Mouse (Mus musculus): ENCODE data around the gene Ireb2. TPM values are rescaled to one million over a fixed set of nuclear protein-coding genes. Genes with fewer than 3 reads are reported as not detected.
"Not testable (repeated sequence)": the region's sequence is repeated elsewhere in the genome, so short reads cannot be mapped to it uniquely, and the experiment has no call there.

The Ireb2 gene
- polyA plus RNA-seq, 1 experiment from 2014 or later: 42.9 TPM

DNA sequence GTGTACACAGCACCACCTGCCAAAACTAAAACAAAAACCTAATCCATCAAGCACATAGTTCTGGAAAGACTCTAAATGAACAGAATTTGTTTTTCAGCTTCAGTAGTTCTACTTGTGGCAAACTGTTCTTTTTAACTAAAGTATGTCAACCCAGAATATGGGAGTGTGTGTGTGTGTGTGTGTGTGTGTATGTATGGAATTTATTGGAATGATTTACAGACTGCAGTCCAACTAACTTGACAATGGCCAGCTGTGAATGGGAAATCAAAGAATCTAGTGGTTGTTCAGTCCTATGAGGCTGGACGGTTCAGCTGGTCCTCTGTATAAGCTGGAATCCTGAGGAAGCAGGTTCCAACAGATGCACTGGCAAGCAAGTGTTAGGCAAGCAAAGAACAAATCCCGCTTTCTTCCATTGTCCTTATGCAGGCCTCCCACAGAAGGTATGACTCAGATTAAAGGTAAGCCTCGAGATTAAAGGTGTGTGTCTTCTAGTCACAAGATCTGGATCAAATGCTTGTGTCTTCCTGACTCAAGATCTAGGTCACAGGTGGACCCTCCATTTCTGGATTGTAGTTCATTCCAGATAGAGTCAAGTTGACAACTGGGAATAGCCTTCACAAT lies 18.9 kb upstream of the Ireb2 start:
- no peaks in the 10 kb centered on the region for H3K9me3 ChIP-seq
- H3K4me3 ChIP-seq: no peak overlapping the region
- no peaks in the 10 kb centered on the region for H3K27me3 ChIP-seq
- H3K27ac ChIP-seq (replicated peaks): no peak overlapping the region
- WGBS: 72% methylated on average over 3 of the region's 3 CpGs
- H3K36me3 ChIP-seq: no peaks in the 10 kb centered on the region
- H3K9ac ChIP-seq: no peak overlapping the region
- H3K4me2 ChIP-seq: no peak overlapping the region
- no peak for ATAC-seq (ENCODE audit: low read depth)
- no peaks in the 10 kb centered on the region for H3K4me1 ChIP-seq (replicated peaks)

- no peak overlapping the region for H3K9ac ChIP-seq
- no peak overlapping the region for H3K27ac ChIP-seq (replicated peaks)
- no peak overlapping the region for H3K4me3 ChIP-seq
- no peaks in the 10 kb centered on the region for H3K27me3 ChIP-seq
- no peaks in the 10 kb centered on the region for H3K36me3 ChIP-seq
- ATAC-seq (ENCODE audit: low read depth): no peak
- no peaks in the 10 kb centered on the region for H3K9me3 ChIP-seq
- H3K4me1 ChIP-seq (replicated peaks): 0 out of 2 replicates have a peak, but pooled peaks cover under 1% of the 10 kb centered on the region
- H3K4me2 ChIP-seq: no peak overlapping the region
Observed at GRCm38 (mm10) chr9:54848203-54848602, 15.4 kb upstream of the Ireb2 start.

DNA sequence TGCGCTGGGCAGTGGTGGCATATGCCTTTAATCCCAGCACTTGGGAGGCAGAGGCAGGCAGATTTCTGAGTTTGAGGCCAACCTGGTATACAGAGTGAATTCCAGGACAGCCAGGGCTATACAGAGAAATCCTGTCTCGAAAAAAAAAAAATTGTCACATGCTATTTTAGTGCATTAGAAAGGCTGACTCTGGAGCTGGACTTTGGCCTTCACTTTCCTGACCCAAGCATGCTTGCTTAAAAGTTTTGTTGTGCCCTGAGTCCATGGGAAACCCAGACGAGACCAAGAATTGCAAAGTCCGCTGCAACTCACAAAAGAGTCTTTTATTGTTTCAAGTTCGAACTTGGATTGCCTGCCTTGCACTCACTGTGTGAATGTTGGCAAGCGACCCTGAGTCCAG lies 10.6 kb upstream of the Ireb2 start:
- H3K4me1 ChIP-seq (replicated peaks): peaks cover 11% of the 10 kb centered on the region; the same call in 1 of the 2 replicates
- H3K4me3 ChIP-seq: not testable (repeated sequence)
- 50% methylated on average over 6 of the region's 6 CpGs for WGBS

GRCm38 (mm10) chr9:54853619-54854018 lies 10.0 kb upstream of the Ireb2 start:
- H3K36me3 ChIP-seq: no peaks in the 10 kb centered on the region
- ATAC-seq (ENCODE audit: low read depth): no peak
- no peak overlapping the region for H3K27ac ChIP-seq (replicated peaks)
- no peak overlapping the region for H3K4me2 ChIP-seq
- no peaks in the 10 kb centered on the region for H3K9me3 ChIP-seq
- no peaks in the 10 kb centered on the region for H3K27me3 ChIP-seq
- WGBS: 17% methylated on average over 4 of the region's 4 CpGs
- H3K4me3 ChIP-seq: no peak overlapping the region
- H3K4me1 ChIP-seq (replicated peaks): peaks cover 11% of the 10 kb centered on the region; the same call in 1 of the 2 replicates
- no peak overlapping the region; the same call in 1 of the 2 replicates for H3K9ac ChIP-seq

More for the DNA sequence above, 10.6 kb upstream of the Ireb2 start:
- H3K9me3 ChIP-seq; H3K9ac ChIP-seq; H3K27ac ChIP-seq (replicated peaks); H3K4me2 ChIP-seq; H3K27me3 ChIP-seq; H3K36me3 ChIP-seq; ATAC-seq (ENCODE audit: low read depth): not testable (repeated sequence)

DNA sequence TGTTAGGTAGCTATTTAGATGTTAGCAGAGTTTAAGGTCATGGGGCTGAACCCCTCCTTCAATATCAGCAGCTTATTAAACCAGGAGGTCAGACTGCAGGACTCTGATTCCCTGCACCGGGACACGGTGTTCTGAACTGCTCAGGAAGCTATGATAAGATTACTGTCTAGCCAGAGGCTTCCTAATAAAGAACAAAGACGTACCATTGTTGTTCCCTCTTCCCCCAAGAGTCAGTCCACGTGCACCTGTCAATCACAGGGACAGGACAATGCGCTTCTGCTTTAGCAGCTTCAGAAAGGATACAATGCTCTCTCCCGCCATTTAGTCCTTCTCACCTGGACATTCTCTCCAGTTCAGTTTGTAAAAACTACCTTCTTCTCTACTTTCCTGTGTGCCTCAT lies 8.0 kb upstream of the Ireb2 start:
- H3K4me1 ChIP-seq (replicated peaks): peaks cover 11% of the 10 kb centered on the region; the same call in 1 of the 2 replicates
- H3K4me2 ChIP-seq: no peak overlapping the region
- H3K27ac ChIP-seq (replicated peaks): no peak overlapping the region
- 45% methylated on average over 6 of the region's 6 CpGs for whole genome bisulfite sequencing
- no peak for ATAC-seq (ENCODE audit: low read depth)
- no peaks in the 10 kb centered on the region for H3K36me3 ChIP-seq
- no peak overlapping the region for H3K4me3 ChIP-seq
- no peaks in the 10 kb centered on the region for H3K27me3 ChIP-seq
- no peaks in the 10 kb centered on the region for H3K9me3 ChIP-seq
- H3K9ac ChIP-seq: no peak overlapping the region

DNA sequence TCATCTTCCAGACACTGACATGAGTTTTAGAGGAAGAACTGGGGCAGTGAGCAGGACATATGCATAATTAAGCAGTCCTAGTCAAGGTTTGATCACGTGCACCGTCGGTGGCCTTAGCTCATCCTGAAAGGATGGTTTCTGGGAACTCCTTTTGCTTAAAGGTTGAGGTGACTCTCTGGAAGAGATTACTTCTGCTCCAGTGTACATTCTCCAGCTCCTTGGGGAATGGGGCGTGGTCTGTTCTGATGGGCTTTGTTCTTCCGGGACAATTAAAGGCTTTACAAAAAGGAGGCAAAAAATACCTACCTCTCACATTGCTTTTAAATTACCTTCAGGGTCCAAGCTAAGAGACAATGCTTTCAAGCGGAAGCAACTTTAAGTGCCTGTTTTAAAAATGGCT lies 7.5 kb upstream of the Ireb2 start:
- H3K4me2 ChIP-seq: no peak overlapping the region
- peaks cover 11% of the 10 kb centered on the region; the same call in 1 of the 2 replicates for H3K4me1 ChIP-seq (replicated peaks)
- no peaks in the 10 kb centered on the region for H3K36me3 ChIP-seq
- ATAC-seq (ENCODE audit: low read depth): no peak
- H3K9ac ChIP-seq: no peak overlapping the region
- H3K27ac ChIP-seq (replicated peaks): no peak overlapping the region
- no peak overlapping the region for H3K4me3 ChIP-seq
- H3K9me3 ChIP-seq: no peaks in the 10 kb centered on the region
- no peaks in the 10 kb centered on the region for H3K27me3 ChIP-seq
- 63% methylated on average over 6 of the region's 6 CpGs for WGBS

DNA sequence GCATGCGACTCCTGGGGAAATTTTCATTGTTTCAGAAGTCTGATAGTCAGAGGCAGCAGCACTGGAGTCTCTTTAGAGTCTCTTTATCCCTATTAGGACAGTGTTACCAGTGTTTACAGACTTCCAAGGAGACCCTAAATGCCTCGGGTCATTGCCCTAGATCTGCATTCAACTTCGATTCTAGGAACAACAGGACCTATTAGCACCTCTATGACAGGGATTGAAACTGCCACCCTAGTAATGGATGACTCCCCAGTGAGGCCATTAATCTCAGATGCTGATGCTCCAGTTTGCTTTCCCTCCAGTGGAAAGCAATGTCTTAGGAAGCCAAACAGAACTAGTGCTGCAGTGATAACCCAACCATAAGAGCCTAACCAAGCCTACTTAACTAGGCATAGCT lies 6.1 kb upstream of the Ireb2 start:
- Histone ChIP-seq H3K4me1 (replicated peaks) (peaks cover 11% of the 10 kb centered on the region; the same call in 1 of the 2 replicates), H3K36me3 (no peaks in the 10 kb centered on the region), H3K9ac (no peak overlapping the region), H3K27ac (replicated peaks) (no peak overlapping the region), H3K9me3 (no peaks in the 10 kb centered on the region), H3K4me3 (no peak overlapping the region), H3K4me2 (no peak overlapping the region), H3K27me3 (no peaks in the 10 kb centered on the region)
- ATAC-seq (ENCODE audit: low read depth): no peak
- 6% methylated on average over 3 of the region's 3 CpGs for WGBS

GRCm38 (mm10) chr9:54860526-54860925 lies 3.1 kb upstream of the Ireb2 start:
- no peak overlapping the region for H3K4me2 ChIP-seq
- WGBS: 73% methylated on average over 7 of the region's 7 CpGs
- no peak overlapping the region for H3K9ac ChIP-seq
- H3K4me1 ChIP-seq (replicated peaks): peaks cover 16% of the 10 kb centered on the region
- no peak overlapping the region for H3K4me3 ChIP-seq
- H3K36me3 ChIP-seq: peaks cover 1% of the 10 kb centered on the region
- H3K9me3 ChIP-seq: no peaks in the 10 kb centered on the region
- H3K27ac ChIP-seq (replicated peaks): no peak overlapping the region
- no peaks in the 10 kb centered on the region for H3K27me3 ChIP-seq
- no peak for ATAC-seq (ENCODE audit: low read depth)

DNA sequence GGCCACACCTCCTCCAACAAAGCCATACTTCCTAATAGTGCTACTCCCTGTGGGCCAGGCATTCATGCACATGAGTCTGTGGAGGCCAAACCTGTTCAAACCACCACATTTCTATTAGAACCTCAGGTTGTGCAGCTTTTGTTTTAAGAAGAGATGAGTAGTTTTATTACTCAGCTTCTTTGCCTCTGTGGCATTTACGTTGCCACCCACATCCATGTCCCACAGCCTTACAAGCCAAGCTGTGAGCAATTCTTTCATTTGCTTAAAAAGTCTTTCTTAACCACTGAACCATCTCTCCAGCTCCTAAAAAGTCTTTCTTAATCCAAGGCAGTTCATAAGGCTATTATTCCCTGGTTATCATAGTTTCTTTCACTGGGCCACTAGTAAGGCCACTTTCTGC lies 15.2 kb downstream of the Ireb2 start:
- Histone ChIP-seq H3K9ac (no peak overlapping the region), H3K27me3 (no peaks in the 10 kb centered on the region), H3K27ac (replicated peaks) (no peak overlapping the region), H3K4me2 (no peak overlapping the region), H3K4me3 (no peak overlapping the region), H3K4me1 (replicated peaks) (peaks cover 14% of the 10 kb centered on the region), H3K9me3 (no peaks in the 10 kb centered on the region), H3K36me3 (peaks cover 40% of the 10 kb centered on the region)
- no peak for ATAC-seq (ENCODE audit: low read depth)
- 77% methylated on average over 1 of the region's 1 CpGs for WGBS

DNA sequence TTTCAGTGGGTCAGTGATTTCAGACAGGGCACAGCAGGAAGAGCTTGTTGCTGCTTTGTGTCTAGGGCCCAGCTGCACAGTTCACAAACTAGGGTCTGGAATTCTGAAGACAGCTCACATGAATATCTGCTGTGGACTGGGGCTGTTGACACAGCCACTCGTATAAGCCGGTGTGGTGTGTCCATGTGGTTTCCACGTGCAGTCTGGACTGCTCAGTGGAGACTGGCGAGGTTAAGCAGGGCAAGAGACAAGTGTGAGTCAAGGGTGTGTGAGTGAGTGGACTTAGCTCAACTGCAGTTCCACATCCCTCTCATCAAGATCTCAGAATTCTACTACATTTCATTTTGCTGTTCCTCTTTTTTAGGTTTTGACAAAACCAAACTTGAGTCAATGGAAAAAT lies 28.5 kb downstream of the Ireb2 start:
- WGBS: 57% methylated on average over 4 of the region's 4 CpGs
- no peak overlapping the region for H3K4me3 ChIP-seq
- H3K9me3 ChIP-seq: no peaks in the 10 kb centered on the region
- no peaks in the 10 kb centered on the region for H3K4me1 ChIP-seq (replicated peaks)
- H3K27me3 ChIP-seq: no peaks in the 10 kb centered on the region
- H3K9ac ChIP-seq: no peak overlapping the region
- no peak overlapping the region for H3K4me2 ChIP-seq
- H3K36me3 ChIP-seq: peaks cover 75% of the 10 kb centered on the region
- H3K27ac ChIP-seq (replicated peaks): no peak overlapping the region
- no peak for ATAC-seq (ENCODE audit: low read depth)

GRCm38 (mm10) chr9:54897097-54897496 lies 33.5 kb downstream of the Ireb2 start:
- no peaks in the 10 kb centered on the region for H3K27me3 ChIP-seq
- no peak overlapping the region for H3K27ac ChIP-seq (replicated peaks)
- 97% methylated on average over 3 of the region's 3 CpGs for WGBS
- H3K9ac ChIP-seq: no peak overlapping the region
- no peak overlapping the region for H3K4me2 ChIP-seq
- no peak overlapping the region for H3K4me3 ChIP-seq
- peaks cover 77% of the 10 kb centered on the region for H3K36me3 ChIP-seq
- H3K9me3 ChIP-seq: no peaks in the 10 kb centered on the region
- no peak for ATAC-seq (ENCODE audit: low read depth)
- H3K4me1 ChIP-seq (replicated peaks): no peaks in the 10 kb centered on the region

DNA sequence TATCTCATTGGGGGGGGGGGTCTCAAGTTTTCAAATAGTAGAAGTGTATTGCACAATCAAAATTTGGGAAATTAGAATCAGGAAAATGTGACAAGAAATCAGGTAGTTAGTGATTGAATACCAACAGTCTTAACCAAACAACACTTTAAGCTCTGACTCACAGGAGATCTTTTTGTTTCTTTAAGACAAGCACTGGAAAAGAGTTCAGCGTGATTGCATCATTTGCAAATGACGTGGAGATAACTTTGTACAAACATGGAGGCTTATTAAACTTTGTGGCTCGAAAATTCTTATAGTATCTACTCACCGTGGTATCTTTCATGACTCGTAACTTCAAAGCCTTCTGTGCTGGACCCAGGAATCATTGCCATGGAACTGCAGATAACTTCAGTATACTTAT lies 45.9 kb downstream of the Ireb2 start:
- H3K36me3 ChIP-seq: peaks cover 62% of the 10 kb centered on the region
- ATAC-seq (ENCODE audit: low read depth): no peak
- no peaks in the 10 kb centered on the region for H3K4me1 ChIP-seq (replicated peaks)
- no peak overlapping the region for H3K4me2 ChIP-seq
- no peak overlapping the region for H3K9ac ChIP-seq
- no peak overlapping the region for H3K27ac ChIP-seq (replicated peaks)
- 92% methylated on average over 5 of the region's 5 CpGs for WGBS
- H3K27me3 ChIP-seq: no peaks in the 10 kb centered on the region
- H3K9me3 ChIP-seq: no peaks in the 10 kb centered on the region
- no peak overlapping the region for H3K4me3 ChIP-seq

DNA sequence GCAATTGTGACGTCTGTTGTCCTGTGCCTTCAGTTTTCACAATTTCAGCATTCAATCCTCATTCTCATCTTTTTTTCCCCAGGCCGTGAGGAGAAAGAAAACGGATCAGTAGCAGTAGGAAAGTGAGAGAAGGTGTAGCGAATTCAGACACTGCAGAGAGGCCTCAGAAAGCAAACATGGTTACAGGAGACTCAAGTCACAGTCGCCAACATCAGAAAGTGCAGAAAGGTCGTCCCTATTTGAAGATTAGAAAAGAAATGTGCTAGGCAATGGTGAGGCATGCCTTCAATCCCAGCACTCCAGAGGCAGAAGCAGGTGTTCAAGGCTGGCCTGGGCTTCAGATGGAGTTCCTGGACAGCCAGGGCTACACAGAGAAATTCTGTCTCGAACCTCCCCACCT lies 52.0 kb downstream of the Ireb2 start:
- H3K4me3 ChIP-seq: no peak overlapping the region
- H3K36me3 ChIP-seq: peaks cover 11% of the 10 kb centered on the region
- WGBS: 73% methylated on average over 7 of the region's 7 CpGs
- no peak for ATAC-seq (ENCODE audit: low read depth)
- no peak overlapping the region for H3K9ac ChIP-seq
- no peak overlapping the region for H3K27ac ChIP-seq (replicated peaks)
- no peaks in the 10 kb centered on the region for H3K27me3 ChIP-seq
- no peaks in the 10 kb centered on the region for H3K9me3 ChIP-seq
- no peak overlapping the region for H3K4me2 ChIP-seq
- H3K4me1 ChIP-seq (replicated peaks): peaks cover 15% of the 10 kb centered on the region

All from neural tube, embryonic 13.5 days (tissue).